Mouse (Mus musculus) brown adipose tissue, adult 24 weeks (tissue): ENCODE measurements at regions not wholly inside any gene's neighbourhood (a gene's known extent, or its start where the extent isn't known, plus 50 kb on each side); places are given as distances from the start of the nearest gene placed in this dataset.

ENCODE experiments used
- H3K27ac ChIP-seq: fragments of 200-500 bp; replicated peaks from 2 replicates; pipeline ENCODE4 v1.5.1; 2012; ENCODE audit warnings: low read depth, mild to moderate bottlenecking, low read length
- H3K4me1 ChIP-seq: fragments of 200-500 bp; 2 replicates; pipeline ENCODE4 v1.6.1; 2012; ENCODE audit warnings: low read length, mixed read lengths; ENCODE audit not compliant: control insufficient read depth, insufficient read depth, insufficient read length
- H3K4me3 ChIP-seq: fragments of 200-500 bp; 2 replicates; pipeline ENCODE4 v1.5.1; 2012; ENCODE audit warnings: low read depth, mild to moderate bottlenecking, low read length, moderate library complexity; ENCODE audit not compliant: insufficient read depth

DNA sequence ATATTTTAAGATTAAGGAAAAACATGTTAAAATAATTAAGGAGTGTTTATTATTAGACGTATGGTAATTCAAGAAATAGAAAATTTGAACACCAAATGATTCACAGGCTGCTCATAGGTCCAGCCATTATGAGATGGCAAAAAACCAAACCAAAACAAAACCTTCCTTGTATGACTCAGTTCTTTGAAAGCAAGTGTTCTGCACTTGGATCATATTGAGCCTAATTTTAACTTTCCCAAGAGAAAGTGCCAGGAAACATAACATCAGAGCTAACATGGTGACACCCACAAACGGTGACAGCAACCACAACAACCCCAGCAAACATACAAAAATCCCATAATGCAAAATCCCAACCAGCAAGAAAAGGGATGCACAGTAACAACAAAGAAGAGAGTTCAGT is 313.7 kb downstream of the Arl4a start:
- Histone ChIP-seq H3K4me3 (no peak overlapping the region), H3K27ac (no peak overlapping the region), H3K4me1 (no peaks in the 10 kb centered on the region)

- no peak overlapping the region for H3K4me3 ChIP-seq
- H3K4me1 ChIP-seq: no peaks in the 10 kb centered on the region
- H3K27ac ChIP-seq: no peak overlapping the region
Measured at GRCm38 (mm10) chr12:39715120-39715519, 322.7 kb downstream of the Arl4a start.

GRCm38 (mm10) chr12:39714169-39714794 is 323.5 kb downstream of the Arl4a start:
- Histone ChIP-seq H3K4me1 (no peaks in the 10 kb centered on the region), H3K4me3 (no peak overlapping the region), H3K27ac (no peak overlapping the region)

- Histone ChIP-seq H3K4me3 (no peak overlapping the region), H3K27ac (no peak overlapping the region), H3K4me1 (no peaks in the 10 kb centered on the region)
Measured at GRCm38 (mm10) chr12:39711807-39712206, 326.0 kb downstream of the Arl4a start.

DNA sequence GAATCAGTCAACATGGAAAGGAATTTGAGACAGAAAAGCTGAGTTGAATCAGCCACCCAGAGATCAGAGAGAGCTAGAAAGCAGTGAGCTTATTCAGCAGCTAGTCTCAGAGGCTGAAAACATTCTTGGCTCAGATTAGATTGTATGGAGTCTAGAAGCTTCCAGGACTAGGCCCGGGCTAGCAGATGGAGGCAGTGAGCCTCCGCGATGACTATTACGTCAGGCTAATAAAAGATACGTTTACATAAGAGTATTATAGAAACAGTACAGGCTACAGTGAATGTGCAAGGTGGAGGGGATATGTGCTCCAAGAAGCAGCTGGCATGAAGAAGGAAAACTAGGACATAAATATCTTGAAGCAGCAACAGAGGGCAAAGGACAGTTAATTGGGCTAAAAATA is 328.0 kb downstream of the Arl4a start:
- no peaks in the 10 kb centered on the region for H3K4me1 ChIP-seq
- H3K4me3 ChIP-seq: no peak overlapping the region
- H3K27ac ChIP-seq: no peak overlapping the region

DNA sequence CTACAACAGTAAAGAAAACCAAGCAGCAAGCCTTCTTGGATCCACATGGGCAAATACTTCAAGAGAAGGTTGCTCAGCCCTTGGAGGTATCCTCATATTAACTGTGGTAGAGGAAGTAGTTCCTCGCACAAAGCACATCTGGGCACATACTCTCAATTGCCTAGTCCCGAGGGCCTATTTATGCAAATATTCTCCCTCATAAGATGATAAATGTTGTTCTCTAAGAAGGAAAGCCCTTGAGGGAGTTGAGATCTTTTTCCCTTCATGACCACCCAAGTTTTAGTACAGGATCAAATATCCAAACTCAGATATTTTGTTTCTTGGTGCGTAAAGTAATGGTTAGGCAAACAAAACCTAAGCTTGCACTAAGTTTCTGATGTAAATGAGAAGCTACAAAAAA is 340.6 kb downstream of the Arl4a start:
- no peaks in the 10 kb centered on the region for H3K4me1 ChIP-seq
- no peak overlapping the region for H3K4me3 ChIP-seq
- no peak overlapping the region for H3K27ac ChIP-seq

DNA sequence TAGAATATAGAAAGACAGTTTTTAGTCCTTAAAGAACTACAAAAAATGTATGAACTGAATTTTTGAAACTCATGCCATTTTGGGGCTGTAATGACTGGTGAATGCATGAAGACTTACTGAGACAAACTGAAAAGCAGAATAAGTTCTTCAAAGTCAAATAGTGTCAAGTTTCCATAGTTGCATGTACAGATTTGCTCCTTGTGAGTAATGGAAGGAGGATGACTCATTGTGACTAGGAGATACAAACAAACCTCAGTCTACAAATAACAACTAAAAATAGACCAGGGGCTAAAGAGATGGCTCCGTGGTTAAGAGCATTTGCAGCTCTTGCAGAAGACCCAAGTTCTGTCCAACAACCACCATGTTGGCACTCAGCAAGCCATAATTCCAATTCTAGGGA is 342.5 kb downstream of the Arl4a start:
- Histone ChIP-seq H3K4me1 (no peaks in the 10 kb centered on the region), H3K27ac (no peak overlapping the region), H3K4me3 (no peak overlapping the region)

GRCm38 (mm10) chr12:39692043-39692442 is 345.8 kb downstream of the Arl4a start:
- Histone ChIP-seq H3K4me3 (no peak overlapping the region), H3K27ac (no peak overlapping the region), H3K4me1 (no peaks in the 10 kb centered on the region)

GRCm38 (mm10) chr12:39685399-39685798 is 352.4 kb downstream of the Arl4a start:
- H3K27ac ChIP-seq: no peak overlapping the region
- H3K4me3 ChIP-seq: no peak overlapping the region
- H3K4me1 ChIP-seq: no peaks in the 10 kb centered on the region

- Histone ChIP-seq H3K4me3 (no peak overlapping the region), H3K4me1 (no peaks in the 10 kb centered on the region), H3K27ac (no peak overlapping the region)
Measured at GRCm38 (mm10) chr12:39682121-39682520, 355.7 kb downstream of the Arl4a start.

- no peak overlapping the region for H3K27ac ChIP-seq
- H3K4me3 ChIP-seq: no peak overlapping the region
- H3K4me1 ChIP-seq: no peaks in the 10 kb centered on the region
Measured at GRCm38 (mm10) chr12:39675608-39676007, 362.2 kb downstream of the Arl4a start.

DNA sequence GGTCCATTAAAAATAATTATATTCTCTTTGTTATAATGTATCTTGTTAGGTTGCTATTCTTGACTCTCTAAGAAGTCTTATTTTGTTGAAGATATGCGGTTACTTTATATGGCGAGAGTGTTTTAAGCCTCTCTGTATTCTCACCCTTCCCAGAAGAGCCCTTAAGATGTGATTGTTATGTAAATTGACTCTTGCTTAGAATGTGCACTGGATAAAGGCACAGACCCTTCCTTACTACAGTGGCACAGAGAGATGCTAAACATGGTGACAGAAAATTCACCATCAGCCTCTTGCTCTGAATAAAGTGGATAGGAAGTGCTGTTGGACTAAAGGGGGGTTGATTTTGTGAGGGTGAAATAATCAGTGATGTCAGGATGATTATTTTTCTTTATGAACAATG is 370.1 kb downstream of the Arl4a start:
- Histone ChIP-seq H3K4me1 (no peaks in the 10 kb centered on the region), H3K27ac (no peak overlapping the region), H3K4me3 (no peak overlapping the region)

- Histone ChIP-seq H3K4me1 (no peaks in the 10 kb centered on the region), H3K27ac (no peak overlapping the region), H3K4me3 (no peak overlapping the region)
Measured at GRCm38 (mm10) chr12:39665448-39665847, 372.4 kb downstream of the Arl4a start.

DNA sequence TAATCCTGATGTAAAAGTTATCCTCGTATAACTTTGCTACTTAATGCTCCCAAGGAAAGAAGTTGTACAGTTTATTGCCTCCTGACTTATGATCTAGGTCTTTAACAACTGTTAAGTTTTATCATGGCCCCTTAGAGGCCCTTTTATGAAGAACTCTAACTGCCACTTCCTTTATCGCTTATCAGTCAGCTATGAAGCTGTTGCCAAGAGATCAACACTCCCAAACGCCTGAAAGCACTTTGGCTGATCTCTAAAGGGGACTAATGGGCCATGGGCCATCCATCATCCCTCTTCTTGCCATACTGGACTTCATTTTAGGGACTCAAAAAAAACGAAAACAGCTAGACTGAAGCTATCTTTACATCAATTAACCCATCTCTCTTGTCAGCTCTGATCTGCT is 377.4 kb downstream of the Arl4a start:
- Histone ChIP-seq H3K4me3 (no peak overlapping the region), H3K4me1 (no peaks in the 10 kb centered on the region), H3K27ac (no peak overlapping the region)

GRCm38 (mm10) chr12:39656606-39657005 is 381.2 kb downstream of the Arl4a start:
- no peaks in the 10 kb centered on the region for H3K4me1 ChIP-seq
- no peak overlapping the region for H3K4me3 ChIP-seq
- H3K27ac ChIP-seq: no peak overlapping the region

DNA sequence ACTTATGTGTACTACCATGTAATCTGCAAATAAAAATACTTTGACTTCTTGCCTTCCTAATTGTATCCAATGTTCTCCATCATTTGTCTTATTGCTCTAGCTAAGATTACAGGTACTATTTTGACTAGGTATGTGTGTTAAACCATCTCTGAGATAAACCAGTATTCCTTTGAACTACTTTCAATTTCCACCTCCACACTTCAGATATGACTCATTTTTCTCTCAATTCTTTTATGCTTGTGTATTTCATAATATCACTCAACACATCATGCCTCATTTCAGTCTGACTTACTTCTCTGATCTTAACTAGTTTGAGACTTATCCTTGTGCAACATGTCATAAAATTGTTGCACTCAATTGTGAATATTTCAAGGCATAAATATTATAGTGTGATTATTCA is 388.9 kb downstream of the Arl4a start:
- H3K27ac ChIP-seq: no peak overlapping the region
- H3K4me3 ChIP-seq: no peak overlapping the region
- no peaks in the 10 kb centered on the region for H3K4me1 ChIP-seq

- no peak overlapping the region for H3K27ac ChIP-seq
- H3K4me3 ChIP-seq: no peak overlapping the region
- H3K4me1 ChIP-seq: no peaks in the 10 kb centered on the region
Measured at GRCm38 (mm10) chr12:39646556-39646955, 391.3 kb downstream of the Arl4a start.
